Comparison of ENCODE assay signal across 11 mouse cellular contexts in genomic region chr12:20230141-20230892, GRCm38 (mm10).
DNase-seq lines count a peak whose midpoint lies in the region; ATAC-seq and TF ChIP-seq lines count a peak whose summit lies in the region.
"Had no signal": no experiment of that assay in that cellular context is flagged by ENCODE, and none has a peak within 500 bp of the region (broad histone marks: within the 10 kb centered on the region; RNA-seq: fewer than 3 reads in every experiment).

No protein-coding gene starts in this region.

- ATAC-seq in hindbrain, embryonic 11.5 days (ENCODE audit: low FRiP score) = no peak
- ATAC-seq in hindbrain, embryonic 16.5 days = no peak
- no peak for ATAC-seq in embryonic facial prominence, embryonic 11.5 days (replicated peaks; ENCODE audit: insufficient number of reproducible peaks, low FRiP score, low TSS enrichment, low read depth)

- peaks cover 7% of the 10 kb centered on the region; the same call in 1 of the 2 replicates for H3K36me3 ChIP-seq in hindbrain, embryonic 11.5 days (ENCODE audit: control insufficient read depth, insufficient read depth, low read length)
- H3K36me3 ChIP-seq in hindbrain, embryonic 16.5 days (ENCODE audit: control insufficient read depth, insufficient read depth, low read length) = peaks cover 10% of the 10 kb centered on the region
- no peaks in the 10 kb centered on the region for H3K36me3 ChIP-seq in thymus, adult 2 months (ENCODE audit: control insufficient read depth, insufficient read depth, low read length)
- peaks cover 10% of the 10 kb centered on the region for H3K36me3 ChIP-seq in embryonic facial prominence, embryonic 11.5 days (replicated peaks; ENCODE audit: control insufficient read depth, insufficient read depth, low read depth, low read length)
- no peaks in the 10 kb centered on the region for H3K36me3 ChIP-seq in testis, adult 2 months (ENCODE audit: control insufficient read depth, insufficient read depth, low read length)
- H3K36me3 ChIP-seq: heart, embryonic 15.5 days had no signal

- no peaks in the 10 kb centered on the region for H3K4me1 ChIP-seq in hindbrain, embryonic 11.5 days (replicated peaks; ENCODE audit: control insufficient read depth, insufficient read depth, low read length)
- H3K4me1 ChIP-seq in hindbrain, embryonic 16.5 days (ENCODE audit: control insufficient read depth, insufficient read depth, low read depth, low read length) = no peaks in the 10 kb centered on the region
- no peaks in the 10 kb centered on the region for H3K4me1 ChIP-seq in thymus, adult 2 months (replicated peaks; ENCODE audit: control insufficient read depth, insufficient read depth, low read length)
- no peaks in the 10 kb centered on the region for H3K4me1 ChIP-seq in embryonic facial prominence, embryonic 11.5 days (ENCODE audit: control insufficient read depth, insufficient read depth, low read length)
- no peaks in the 10 kb centered on the region for H3K4me1 ChIP-seq in testis, adult 2 months (ENCODE audit: control insufficient read depth, insufficient read depth, low read length)
- H3K4me1 ChIP-seq: heart, embryonic 15.5 days; liver, embryonic 15.5 days; neural tube, embryonic 12.5 days had no signal

- DNase-seq in hindbrain, embryonic 11.5 days (ENCODE audit: low spot score) = peak; percentile 9
- peak; percentile 1 for DNase-seq in thymus, adult 2 months
- DNase-seq in thymus, adult 18-20 months = no peak
- DNase-seq in embryonic facial prominence, embryonic 11.5 days (ENCODE audit: low spot score) = peak; percentile 1
- DNase-seq in cerebellum, postnatal 36 days = no peak
- no peak for DNase-seq in MN1 (ENCODE audit: low spot score)

- no peak for TF ChIP-seq POLR2A in thymus, adult 2 months (IDR thresholded peaks at IDR 0.05; ENCODE audit: control insufficient read depth, extremely low read depth, insufficient read depth, low read length, poor library complexity)
- no peak for TF ChIP-seq POLR2A in testis, adult 2 months (IDR thresholded peaks at IDR 0.05; ENCODE audit: control insufficient read depth, low read depth, low read length)

- H3K4me3 ChIP-seq in hindbrain, embryonic 11.5 days (ENCODE audit: low read depth, low read length) = no peak overlapping the region
- no peak overlapping the region for H3K4me3 ChIP-seq in hindbrain, embryonic 16.5 days (ENCODE audit: low read length)
- H3K4me3 ChIP-seq in thymus, adult 2 months (ENCODE audit: control insufficient read depth, insufficient read depth, low read length) = no peak overlapping the region
- no peak overlapping the region for H3K4me3 ChIP-seq in embryonic facial prominence, embryonic 11.5 days (ENCODE audit: low read depth, low read length)
- H3K4me3 ChIP-seq in testis, adult 2 months (ENCODE audit: control insufficient read depth, low read depth, low read length) = no peak overlapping the region
- H3K4me3 ChIP-seq: heart, embryonic 15.5 days; liver, embryonic 15.5 days; neural tube, embryonic 12.5 days had no signal

- H3K4me2 ChIP-seq in hindbrain, embryonic 11.5 days (replicated peaks; ENCODE audit: low read depth, low read length) = no peak overlapping the region
- no peak overlapping the region for H3K4me2 ChIP-seq in hindbrain, embryonic 16.5 days (ENCODE audit: low read length)
- H3K4me2 ChIP-seq in embryonic facial prominence, embryonic 11.5 days (ENCODE audit: low read depth, low read length) = no peak overlapping the region
- H3K4me2 ChIP-seq: heart, embryonic 15.5 days; liver, embryonic 15.5 days; neural tube, embryonic 12.5 days had no signal

- peaks cover 66% of the 10 kb centered on the region for H3K9me3 ChIP-seq in hindbrain, embryonic 11.5 days (ENCODE audit: control insufficient read depth, low read length)
- peaks cover 75% of the 10 kb centered on the region for H3K9me3 ChIP-seq in hindbrain, embryonic 16.5 days (ENCODE audit: control insufficient read depth, low read length)
- H3K9me3 ChIP-seq in embryonic facial prominence, embryonic 11.5 days (replicated peaks; ENCODE audit: control insufficient read depth, low read length) = peaks cover 69% of the 10 kb centered on the region

- whole genome bisulfite sequencing in hindbrain, embryonic 11.5 days = 66% methylated on average over 27 of the region's 27 CpGs
- WGBS in hindbrain, embryonic 16.5 days = 69% methylated on average over 27 of the region's 27 CpGs
- 73% methylated on average over 27 of the region's 27 CpGs for WGBS in thymus, adult 2 months
- 67% methylated on average over 27 of the region's 27 CpGs for WGBS in embryonic facial prominence, embryonic 11.5 days

- TF ChIP-seq CTCF in thymus, adult 2 months (IDR thresholded peaks at IDR 0.05; ENCODE audit: borderline replicate concordance, control insufficient read depth, extremely low read depth, insufficient read depth, low read length, poor library complexity) = no peak
- 0 out of 2 replicates have a peak, but pooled peaks have one; percentile 7 for TF ChIP-seq CTCF in testis, adult 2 months (IDR thresholded peaks at IDR 0.05; ENCODE audit: control insufficient read depth, insufficient read depth, insufficient replicate concordance, low read depth, low read length)

- H3K27me3 ChIP-seq in hindbrain, embryonic 11.5 days (ENCODE audit: control insufficient read depth, insufficient read depth, low read length) = peaks cover 10% of the 10 kb centered on the region; the same call in 1 of the 2 replicates
- H3K27me3 ChIP-seq in hindbrain, embryonic 16.5 days (replicated peaks; ENCODE audit: control insufficient read depth, insufficient read depth, low read length) = 0 out of 2 replicates have a peak, but pooled peaks cover 3% of the 10 kb centered on the region
- H3K27me3 ChIP-seq in thymus, adult 2 months (ENCODE audit: control insufficient read depth, insufficient read depth, low read length) = no peaks in the 10 kb centered on the region
- H3K27me3 ChIP-seq in embryonic facial prominence, embryonic 11.5 days (ENCODE audit: control insufficient read depth, insufficient read depth, low read length) = peaks cover 15% of the 10 kb centered on the region
- no peaks in the 10 kb centered on the region for H3K27me3 ChIP-seq in testis, adult 2 months (ENCODE audit: control insufficient read depth, insufficient read depth, low read length)
- H3K27me3 ChIP-seq: heart, embryonic 15.5 days; liver, embryonic 15.5 days had no signal

- H3K27ac ChIP-seq in hindbrain, embryonic 11.5 days (ENCODE audit: low read depth, low read length) = no peak overlapping the region
- no peak overlapping the region for H3K27ac ChIP-seq in hindbrain, embryonic 16.5 days (ENCODE audit: low read depth, low read length)
- H3K27ac ChIP-seq in thymus, adult 2 months (ENCODE audit: control insufficient read depth, insufficient read depth, low read length) = no peak overlapping the region
- no peak overlapping the region for H3K27ac ChIP-seq in embryonic facial prominence, embryonic 11.5 days (replicated peaks; ENCODE audit: low read depth, low read length)
- no peak overlapping the region for H3K27ac ChIP-seq in testis, adult 2 months (ENCODE audit: control insufficient read depth, insufficient read depth, low read depth, low read length)
- H3K27ac ChIP-seq: heart, embryonic 15.5 days; liver, embryonic 15.5 days; neural tube, embryonic 12.5 days had no signal

- no peak overlapping the region for H3K9ac ChIP-seq in hindbrain, embryonic 11.5 days (ENCODE audit: low read depth, low read length)
- no peak overlapping the region for H3K9ac ChIP-seq in hindbrain, embryonic 16.5 days (ENCODE audit: low read depth, low read length)
- H3K9ac ChIP-seq in embryonic facial prominence, embryonic 11.5 days (replicated peaks; ENCODE audit: low read length) = no peak overlapping the region
- H3K9ac ChIP-seq: heart, embryonic 15.5 days; liver, embryonic 15.5 days; neural tube, embryonic 12.5 days had no signal

Comparison
In these comparisons a context has a peak if more than half of its experiments do, and no peak if none do; other contexts are left out.
1. DNase-seq: peak in hindbrain, embryonic 11.5 days (single experiment), thymus, adult 2 months (single experiment) and embryonic facial prominence, embryonic 11.5 days (single experiment); none in thymus, adult 18-20 months (0 of 2), cerebellum, postnatal 36 days (0 of 2) and MN1 (single experiment).